Mouse (Mus musculus): ENCODE measurements at regions not wholly inside any gene's neighbourhood (a gene's known extent, or its start where the extent isn't known, plus 50 kb on each side); places are given as distances from the start of the nearest gene placed in this dataset.

GRCm38 (mm10) chr6:108969477-108970176 is 141.2 kb downstream of the Edem1 start:
- no peak for DNase-seq (ENCODE audit: low read depth, low spot score)
- ChIA-PET POLR2A (no interaction called here), CTCF (no interaction called here)
- no peak for ATAC-seq
- peaks cover 20% of the 10 kb centered on the region for H3K27me3 ChIP-seq
- in situ Hi-C loops (cut with MboI; ENCODE audit: low pct_unique_long_range_greater_than_20kb): no loop called here
- no peak for TF ChIP-seq CTCF (IDR thresholded peaks at IDR 0.05)

DNA sequence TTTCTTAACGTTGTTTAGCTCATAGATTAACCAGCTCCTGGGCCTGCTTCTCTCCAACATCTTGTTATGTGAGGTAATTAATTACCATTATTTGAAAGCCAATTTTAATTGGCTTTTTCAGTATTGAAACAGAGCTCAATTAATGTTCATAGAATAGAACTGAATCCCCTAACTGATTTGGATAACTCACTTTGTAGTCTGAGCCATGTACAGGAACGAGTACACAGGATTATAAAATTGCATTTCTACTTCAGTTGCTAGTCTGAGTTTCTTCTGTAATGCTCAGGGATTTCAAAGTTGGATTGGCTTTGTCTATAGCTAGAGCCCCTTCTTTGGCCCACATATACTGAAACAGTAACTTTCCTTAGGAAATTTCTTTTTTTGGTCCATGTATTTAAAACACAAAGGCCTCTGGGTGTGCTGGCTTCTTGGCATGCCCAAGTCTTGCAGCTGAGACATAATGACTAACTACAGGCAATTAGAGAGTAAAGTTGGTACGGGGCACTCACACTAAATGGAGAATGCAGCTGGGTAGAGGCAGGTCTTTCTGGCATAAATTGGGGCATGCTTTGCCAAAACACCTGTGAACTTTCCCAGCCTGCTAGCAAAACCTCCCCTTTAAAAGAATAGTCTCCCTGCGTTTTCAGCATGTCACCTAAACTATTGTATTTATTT is 143.1 kb downstream of the Edem1 start:
- POLR2A ChIA-PET: no interaction called here
- CTCF ChIA-PET: no interaction called here
- TF ChIP-seq CTCF (IDR thresholded peaks at IDR 0.05): no peak
- H3K27me3 ChIP-seq: peaks cover 18% of the 10 kb centered on the region
- in situ Hi-C loops (cut with MboI; ENCODE audit: low pct_unique_long_range_greater_than_20kb): no loop called here
- DNase-seq (ENCODE audit: low read depth, low spot score) (no peak), ATAC-seq (no peak)

- TF ChIP-seq CTCF (IDR thresholded peaks at IDR 0.05): no peak
- in situ Hi-C loops (cut with MboI; ENCODE audit: low pct_unique_long_range_greater_than_20kb): no loop called here
- ChIA-PET POLR2A (no interaction called here), CTCF (no interaction called here)
- DNase-seq (ENCODE audit: low read depth, low spot score) (no peak), ATAC-seq (no peak)
- H3K27me3 ChIP-seq: peaks cover 5% of the 10 kb centered on the region
Measured at GRCm38 (mm10) chr6:108973701-108974100, 145.3 kb downstream of the Edem1 start.

DNA sequence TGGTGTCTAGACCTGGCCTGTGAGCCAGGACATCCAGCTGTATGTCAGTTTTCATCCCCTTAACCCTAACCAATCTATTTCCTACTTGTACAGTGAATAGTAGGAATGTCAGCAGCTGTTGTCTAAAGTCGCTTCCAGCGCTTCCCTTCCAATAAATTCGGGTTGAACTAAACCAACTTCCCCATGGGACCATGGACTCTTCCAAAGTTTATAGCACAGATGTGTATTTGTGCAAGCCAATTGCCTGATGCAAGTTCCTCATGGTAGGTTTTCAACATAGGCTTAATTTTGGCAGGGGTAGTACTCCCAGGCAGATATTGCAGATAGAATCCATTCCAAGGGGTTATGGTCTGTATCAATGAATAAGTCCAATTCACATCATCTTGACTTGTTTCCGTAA is 161.1 kb downstream of the Edem1 start:
- ATAC-seq (no peak), DNase-seq (ENCODE audit: low read depth, low spot score) (no peak)
- in situ Hi-C loops (cut with MboI; ENCODE audit: low pct_unique_long_range_greater_than_20kb): no loop called here
- no peak for TF ChIP-seq CTCF (IDR thresholded peaks at IDR 0.05)
- ChIA-PET CTCF (interaction anchor here (1.2 kb wide), 1 partner anchor 24 kb away, joined by 3 read pairs; no protein-coding TSS in a partner anchor), POLR2A (no interaction called here)
- H3K27me3 ChIP-seq: peaks cover 7% of the 10 kb centered on the region

DNA sequence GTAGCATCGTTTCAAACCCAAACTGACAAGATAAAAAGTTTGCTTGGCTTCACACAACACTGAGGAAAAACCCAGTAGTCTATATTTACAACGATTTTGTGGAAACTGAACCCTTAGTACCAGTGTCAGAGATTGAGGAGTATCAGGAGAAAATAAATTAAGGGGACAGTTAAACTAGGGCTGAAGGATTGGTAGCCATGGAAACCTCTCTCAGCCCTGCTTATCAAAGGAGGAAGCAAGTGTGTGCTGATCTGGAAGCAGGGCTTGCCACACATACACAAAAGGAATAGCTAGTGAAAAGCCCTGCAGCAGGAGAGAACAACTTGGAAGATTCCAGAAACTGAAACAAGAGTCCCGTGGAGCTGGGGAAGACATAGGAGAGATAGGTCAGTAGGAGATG is 165.3 kb downstream of the Edem1 start:
- H3K27me3 ChIP-seq: peaks cover 7% of the 10 kb centered on the region
- ChIA-PET CTCF (interaction anchor here (1.5 kb wide), 1 partner anchor 15 kb away, joined by 3 read pairs; no protein-coding TSS in a partner anchor), POLR2A (no interaction called here)
- in situ Hi-C loops (cut with MboI; ENCODE audit: low pct_unique_long_range_greater_than_20kb): no loop called here
- no peak for DNase-seq (ENCODE audit: low read depth, low spot score)
- ATAC-seq: no peak
- TF ChIP-seq CTCF (IDR thresholded peaks at IDR 0.05): no peak

DNA sequence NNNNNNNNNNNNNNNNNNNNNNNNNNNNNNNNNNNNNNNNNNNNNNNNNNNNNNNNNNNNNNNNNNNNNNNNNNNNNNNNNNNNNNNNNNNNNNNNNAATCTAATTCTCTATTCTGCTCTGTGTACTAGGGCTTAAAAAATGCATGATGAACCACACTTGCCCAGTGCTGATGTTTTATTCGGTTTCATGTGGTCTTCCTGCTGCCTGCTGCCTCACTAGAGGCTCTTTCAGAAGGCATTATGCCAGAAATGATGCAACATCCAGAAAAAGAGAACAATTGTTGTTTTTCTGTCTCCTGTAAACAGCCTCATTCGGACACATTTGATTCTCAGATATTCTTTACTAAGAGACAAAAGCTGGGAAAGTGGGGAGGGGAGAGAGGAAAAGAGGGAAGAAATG is 176.0 kb downstream of the Edem1 start:
- CTCF ChIA-PET: interaction anchor here (1.6 kb wide), 1 partner anchor 15 kb away, joined by 3 read pairs; no protein-coding TSS in a partner anchor
- no peak for ATAC-seq
- in situ Hi-C loops (cut with MboI; ENCODE audit: low pct_unique_long_range_greater_than_20kb): no loop called here
- H3K27me3 ChIP-seq: peaks cover 4% of the 10 kb centered on the region
- TF ChIP-seq CTCF (IDR thresholded peaks at IDR 0.05): no peak
- DNase-seq (ENCODE audit: low read depth, low spot score): no peak
- POLR2A ChIA-PET: no interaction called here

- no peak for ATAC-seq
- in situ Hi-C loops (cut with MboI; ENCODE audit: low pct_unique_long_range_greater_than_20kb): no loop called here
- DNase-seq (ENCODE audit: low read depth, low spot score): no peak
- no peaks in the 10 kb centered on the region for H3K27me3 ChIP-seq
- CTCF ChIA-PET: interaction anchor here (1.0 kb wide), 1 partner anchor 16 kb away, joined by 3 read pairs; no protein-coding TSS in a partner anchor
- TF ChIP-seq CTCF (IDR thresholded peaks at IDR 0.05): no peak
- POLR2A ChIA-PET: no interaction called here
Measured at GRCm38 (mm10) chr6:109009364-109009763, 180.9 kb downstream of the Edem1 start.

DNA sequence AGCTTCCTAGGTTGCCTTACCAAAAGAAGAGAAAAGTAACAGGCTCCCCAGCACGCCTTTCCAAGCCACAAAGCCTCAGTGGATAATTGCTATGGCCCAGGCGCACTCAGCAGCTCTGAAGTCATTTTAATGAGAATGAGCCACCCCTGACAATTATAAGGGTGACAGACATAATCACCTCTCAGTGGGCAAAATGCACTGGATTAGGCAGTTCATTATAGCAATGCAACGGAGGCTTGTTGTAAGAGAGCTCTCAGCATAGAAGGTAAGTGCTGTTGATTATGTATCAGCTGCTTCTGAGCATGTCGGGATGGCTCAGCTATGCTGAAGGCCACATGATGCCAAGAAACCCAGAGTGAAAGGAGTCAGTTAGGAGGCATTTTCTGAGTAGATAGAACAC is 181.4 kb downstream of the Edem1 start:
- CTCF ChIA-PET: interaction anchor here (1.0 kb wide), 1 partner anchor 17 kb away, joined by 3 read pairs; no protein-coding TSS in a partner anchor
- in situ Hi-C loops (cut with MboI; ENCODE audit: low pct_unique_long_range_greater_than_20kb): no loop called here
- no peak for ATAC-seq
- no peak for DNase-seq (ENCODE audit: low read depth, low spot score)
- POLR2A ChIA-PET: no interaction called here
- H3K27me3 ChIP-seq: no peaks in the 10 kb centered on the region
- TF ChIP-seq CTCF (IDR thresholded peaks at IDR 0.05): no peak

DNA sequence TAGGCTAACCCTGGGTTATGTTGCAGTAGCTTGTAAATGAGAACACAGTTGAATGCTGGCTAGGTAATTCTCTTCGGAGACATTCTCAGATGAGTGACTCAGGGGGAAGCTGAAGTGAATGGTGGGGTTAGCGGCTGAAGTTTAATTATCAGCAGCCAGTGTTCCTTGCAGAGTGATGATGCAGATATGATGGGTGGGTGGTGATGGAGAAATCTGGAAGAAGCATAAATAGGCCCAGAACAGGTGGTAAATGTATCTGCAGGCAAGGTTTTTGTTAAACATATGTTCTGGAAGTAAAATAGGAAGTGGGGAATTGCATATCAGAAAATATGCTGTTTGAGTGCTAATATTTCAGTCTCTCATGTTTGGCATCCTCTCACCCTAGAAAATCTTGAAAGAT is 191.3 kb downstream of the Edem1 start:
- ATAC-seq: no peak
- in situ Hi-C loops (cut with MboI; ENCODE audit: low pct_unique_long_range_greater_than_20kb): no loop called here
- CTCF ChIA-PET: interaction anchor here (1.0 kb wide), 1 partner anchor 16 kb away, joined by 3 read pairs; no protein-coding TSS in a partner anchor
- DNase-seq (ENCODE audit: low read depth, low spot score): no peak
- POLR2A ChIA-PET: no interaction called here
- H3K27me3 ChIP-seq: no peaks in the 10 kb centered on the region
- no peak for TF ChIP-seq CTCF (IDR thresholded peaks at IDR 0.05)
